Mouse (Mus musculus): ENCODE measurements around the gene Repin1. TPM values are rescaled to one million over a fixed set of nuclear protein-coding genes. Genes with fewer than 3 reads are reported as not detected.

Repin1 gene
- polyA plus RNA-seq, 1 experiment from 2014 or later = 23.4 TPM

DNA sequence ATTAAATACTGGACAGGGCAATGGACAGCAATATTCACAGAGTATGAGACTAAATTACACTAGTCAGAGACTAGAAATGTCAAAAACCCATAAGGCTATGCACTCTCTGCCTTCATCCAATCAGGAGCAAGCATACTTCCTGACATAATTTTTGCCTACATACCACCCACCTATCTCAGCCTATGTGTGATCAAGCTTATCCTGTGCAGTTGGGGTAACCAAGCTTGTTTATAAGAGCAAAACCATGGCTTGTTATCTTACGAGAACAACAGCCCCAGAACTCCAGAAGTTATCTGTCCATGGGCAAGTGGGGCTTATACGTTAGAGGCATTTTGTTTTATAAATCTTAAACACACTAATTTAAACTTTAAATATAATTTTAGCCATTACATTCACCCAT lies 41.4 kb downstream of the Repin1 start:
- no peak overlapping the region for H3K4me3 ChIP-seq (ENCODE audit: low read depth, low read length)
- WGBS = 78% methylated on average over 2 of the region's 2 CpGs
- ATAC-seq (ENCODE audit: low read depth) = no peak

DNA sequence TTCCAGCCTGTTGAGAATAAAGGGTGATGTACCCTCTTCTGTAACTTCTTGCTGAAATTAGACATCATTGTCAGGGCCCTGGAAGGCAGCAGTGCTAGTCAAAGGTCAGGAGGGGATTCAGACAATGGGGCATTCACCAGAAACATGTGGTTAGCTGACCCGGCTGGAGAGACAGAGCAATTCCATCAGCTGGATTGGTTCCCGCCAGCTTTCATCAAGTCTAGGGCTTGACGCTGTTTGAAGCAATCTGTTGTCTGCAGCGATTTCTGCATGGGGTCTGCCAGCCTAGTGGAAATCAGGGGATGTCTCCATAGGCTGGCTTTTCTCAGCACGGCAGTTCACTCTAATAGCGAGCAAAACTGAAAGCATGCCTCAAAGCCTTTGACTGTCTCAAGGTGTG lies 42.8 kb downstream of the Repin1 start:
- H3K9me3 ChIP-seq (ENCODE audit: control insufficient read depth, low read length) = no peaks in the 10 kb centered on the region
- DNase-seq (ENCODE audit: low spot score) (peak; percentile 9), ATAC-seq (ENCODE audit: low read depth) (no peak)
- no peak overlapping the region for H3K4me2 ChIP-seq (ENCODE audit: low read depth, low read length)
- no peak overlapping the region for H3K27ac ChIP-seq (replicated peaks; ENCODE audit: low read depth, low read length)
- WGBS = 40% methylated on average over 6 of the region's 6 CpGs
- no peaks in the 10 kb centered on the region for H3K4me1 ChIP-seq (ENCODE audit: control insufficient read depth, insufficient read depth, low read length)
- H3K36me3 ChIP-seq (ENCODE audit: control insufficient read depth, insufficient read depth, low read length) = no peaks in the 10 kb centered on the region
- H3K9ac ChIP-seq (ENCODE audit: low read depth, low read length) = no peak overlapping the region
- no peaks in the 10 kb centered on the region for H3K27me3 ChIP-seq (replicated peaks; ENCODE audit: control insufficient read depth, insufficient read depth, low read length)
- H3K4me3 ChIP-seq (ENCODE audit: low read depth, low read length) = no peak overlapping the region

More for the DNA sequence above, 41.4 kb downstream of the Repin1 start:
- no peaks in the 10 kb centered on the region for H3K4me1 ChIP-seq (ENCODE audit: control insufficient read depth, insufficient read depth, low read length)
- no peaks in the 10 kb centered on the region for H3K36me3 ChIP-seq (ENCODE audit: control insufficient read depth, insufficient read depth, low read length)
- DNase-seq (ENCODE audit: low spot score) = no peak
- H3K4me2 ChIP-seq (ENCODE audit: low read depth, low read length) = no peak overlapping the region
- H3K27ac ChIP-seq (replicated peaks; ENCODE audit: low read depth, low read length) = no peak overlapping the region
- 0 out of 2 replicates have a peak, but pooled peaks cover 2% of the 10 kb centered on the region for H3K27me3 ChIP-seq (replicated peaks; ENCODE audit: control insufficient read depth, insufficient read depth, low read length)
- no peak overlapping the region for H3K9ac ChIP-seq (ENCODE audit: low read depth, low read length)
- no peaks in the 10 kb centered on the region for H3K9me3 ChIP-seq (ENCODE audit: control insufficient read depth, low read length)

DNA sequence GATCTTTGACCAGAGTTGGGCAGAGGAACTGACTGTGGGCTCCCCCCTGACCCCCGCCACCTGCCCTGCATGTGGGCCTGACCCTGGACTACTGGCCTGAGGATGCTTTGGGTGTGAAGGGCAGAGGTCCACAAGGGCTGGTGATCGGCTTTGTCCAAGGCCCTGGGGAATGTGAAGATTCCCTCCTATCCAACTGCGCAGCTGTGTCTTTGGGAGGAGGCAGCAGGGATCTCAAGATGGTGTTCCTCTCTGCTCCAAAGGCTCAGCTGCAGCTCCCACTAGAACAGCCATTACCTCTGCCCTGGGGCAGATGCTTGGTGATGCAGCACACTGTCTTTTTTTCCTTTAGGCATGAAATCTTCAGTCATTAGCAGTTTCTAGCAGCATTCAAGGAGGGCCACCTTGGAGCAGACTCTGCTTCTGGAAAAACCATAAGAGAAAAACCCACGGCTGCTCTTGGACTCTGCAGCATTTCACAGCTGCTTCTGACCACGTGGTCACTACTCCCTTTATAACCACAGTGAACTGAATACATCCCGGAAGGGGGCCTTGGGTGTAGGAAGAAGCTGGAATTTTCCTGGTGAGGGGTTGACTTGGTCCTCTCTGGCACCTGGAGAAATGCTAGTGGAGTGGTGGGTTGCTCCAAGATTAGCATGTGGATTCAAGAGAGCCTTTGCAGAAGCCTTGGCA lies 44.3 kb downstream of the Repin1 start:
- no peak for DNase-seq (ENCODE audit: low spot score)
- no peak for ATAC-seq (ENCODE audit: low read depth)
- H3K4me1 ChIP-seq (ENCODE audit: control insufficient read depth, insufficient read depth, low read length) = no peaks in the 10 kb centered on the region
- H3K9me3 ChIP-seq (ENCODE audit: control insufficient read depth, low read length) = no peaks in the 10 kb centered on the region
- 59% methylated on average over 6 of the region's 6 CpGs for WGBS
- H3K4me3 ChIP-seq (ENCODE audit: low read depth, low read length) = no peak overlapping the region
- no peaks in the 10 kb centered on the region for H3K36me3 ChIP-seq (ENCODE audit: control insufficient read depth, insufficient read depth, low read length)
- H3K27me3 ChIP-seq (replicated peaks; ENCODE audit: control insufficient read depth, insufficient read depth, low read length) = no peaks in the 10 kb centered on the region
- no peak overlapping the region for H3K27ac ChIP-seq (replicated peaks; ENCODE audit: low read depth, low read length)
- H3K4me2 ChIP-seq (ENCODE audit: low read depth, low read length) = no peak overlapping the region
- H3K9ac ChIP-seq (ENCODE audit: low read depth, low read length) = no peak overlapping the region

DNA sequence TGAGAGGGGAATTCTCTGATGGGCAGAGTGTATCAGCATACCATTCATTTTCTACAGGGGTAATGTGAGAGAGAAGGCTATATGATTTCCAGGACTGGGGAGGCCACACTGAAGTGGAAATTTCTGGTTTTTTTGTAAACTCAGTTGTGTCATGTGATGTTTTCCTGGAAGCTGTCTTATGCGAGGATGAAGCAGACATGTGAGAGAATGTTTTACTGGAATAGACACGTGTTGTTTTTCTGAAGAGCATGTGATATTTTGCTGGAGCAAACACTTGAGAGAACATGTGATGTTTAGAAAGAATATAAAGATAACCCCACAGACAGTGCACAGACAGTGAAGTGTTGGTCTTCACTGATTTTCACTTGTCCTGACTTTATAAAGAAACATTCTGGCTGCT lies 44.9 kb downstream of the Repin1 start:
- ATAC-seq (ENCODE audit: low read depth) (no peak), DNase-seq (ENCODE audit: low spot score) (no peak)
- no peaks in the 10 kb centered on the region for H3K27me3 ChIP-seq (replicated peaks; ENCODE audit: control insufficient read depth, insufficient read depth, low read length)

DNA sequence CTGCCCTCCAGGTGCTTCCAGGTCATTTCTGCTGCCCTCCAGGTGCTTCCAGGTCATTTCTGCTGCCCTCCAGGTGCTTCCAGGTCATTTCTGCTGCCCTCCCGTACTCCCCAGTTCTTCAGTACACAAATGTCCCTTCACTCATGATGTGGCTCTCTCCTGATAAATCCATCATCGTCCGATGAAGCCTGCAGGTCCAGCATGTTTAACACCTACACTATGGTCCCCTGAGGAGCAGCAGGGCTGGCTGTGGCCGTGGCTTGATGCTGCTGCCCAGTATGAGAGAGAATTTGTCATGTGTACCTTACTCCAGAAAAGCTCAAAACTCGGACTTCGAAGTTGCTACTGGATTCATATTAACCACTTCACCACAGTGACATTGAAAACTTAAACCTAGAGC lies 47.7 kb downstream of the Repin1 start:
- no peak for ATAC-seq (ENCODE audit: low read depth)
- H3K4me2 ChIP-seq (ENCODE audit: low read depth, low read length) = no peak overlapping the region
- no peaks in the 10 kb centered on the region for H3K27me3 ChIP-seq (replicated peaks; ENCODE audit: control insufficient read depth, insufficient read depth, low read length)
- H3K4me1 ChIP-seq (ENCODE audit: control insufficient read depth, insufficient read depth, low read length) = no peaks in the 10 kb centered on the region
- H3K27ac ChIP-seq (replicated peaks; ENCODE audit: low read depth, low read length) = no peak overlapping the region
- no peak for DNase-seq (ENCODE audit: low spot score)
- H3K4me3 ChIP-seq (ENCODE audit: low read depth, low read length) = no peak overlapping the region
- WGBS = 67% methylated on average over 6 of the region's 6 CpGs
- no peaks in the 10 kb centered on the region for H3K36me3 ChIP-seq (ENCODE audit: control insufficient read depth, insufficient read depth, low read length)
- H3K9me3 ChIP-seq (ENCODE audit: control insufficient read depth, low read length) = no peaks in the 10 kb centered on the region
- H3K9ac ChIP-seq (ENCODE audit: low read depth, low read length) = no peak overlapping the region

More for the DNA sequence above, 44.9 kb downstream of the Repin1 start:
- WGBS = 80% methylated on average over 2 of the region's 2 CpGs
- H3K36me3 ChIP-seq (ENCODE audit: control insufficient read depth, insufficient read depth, low read length) = no peaks in the 10 kb centered on the region
- H3K4me1 ChIP-seq (ENCODE audit: control insufficient read depth, insufficient read depth, low read length) = no peaks in the 10 kb centered on the region
- no peak overlapping the region for H3K9ac ChIP-seq (ENCODE audit: low read depth, low read length)
- no peaks in the 10 kb centered on the region for H3K9me3 ChIP-seq (ENCODE audit: control insufficient read depth, low read length)
- H3K4me3 ChIP-seq (ENCODE audit: low read depth, low read length) = no peak overlapping the region
- H3K4me2 ChIP-seq (ENCODE audit: low read depth, low read length) = no peak overlapping the region
- no peak overlapping the region for H3K27ac ChIP-seq (replicated peaks; ENCODE audit: low read depth, low read length)

DNA sequence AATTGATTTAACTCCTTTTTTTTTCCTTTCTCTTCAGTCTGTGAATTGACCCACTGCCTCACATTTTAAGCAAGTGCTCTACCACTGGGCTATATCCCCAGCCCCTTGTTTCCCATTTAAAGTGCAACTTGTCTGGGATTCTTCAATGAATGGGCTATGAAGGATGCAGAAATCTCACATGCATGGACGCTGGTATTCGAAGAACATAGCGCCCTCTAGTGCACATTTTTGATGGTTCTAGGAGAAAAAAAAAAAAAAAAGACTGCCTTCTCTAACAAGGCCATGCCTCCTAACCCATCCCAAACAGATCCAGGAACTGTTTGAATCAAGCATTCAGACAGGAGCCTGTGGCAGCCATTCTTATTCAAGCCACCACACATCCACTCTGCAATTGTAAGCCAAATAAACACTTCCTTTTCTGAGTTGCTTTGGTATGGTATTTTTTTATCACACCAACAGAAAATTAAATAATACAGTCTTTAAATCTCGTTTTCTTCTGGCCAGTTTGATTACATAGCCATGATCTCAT lies 49.1 kb downstream of the Repin1 start:
- no peak overlapping the region for H3K4me3 ChIP-seq (ENCODE audit: low read depth, low read length)
- H3K9ac ChIP-seq (ENCODE audit: low read depth, low read length) = no peak overlapping the region
- H3K27me3 ChIP-seq (replicated peaks; ENCODE audit: control insufficient read depth, insufficient read depth, low read length) = no peaks in the 10 kb centered on the region
- H3K36me3 ChIP-seq (ENCODE audit: control insufficient read depth, insufficient read depth, low read length) = no peaks in the 10 kb centered on the region
- DNase-seq (ENCODE audit: low spot score) = peak; percentile 83
- no peak overlapping the region for H3K4me2 ChIP-seq (ENCODE audit: low read depth, low read length)
- 18% methylated on average over 4 of the region's 4 CpGs for WGBS
- no peaks in the 10 kb centered on the region for H3K4me1 ChIP-seq (ENCODE audit: control insufficient read depth, insufficient read depth, low read length)
- no peak overlapping the region for H3K27ac ChIP-seq (replicated peaks; ENCODE audit: low read depth, low read length)
- ATAC-seq (ENCODE audit: low read depth) = no peak
- no peaks in the 10 kb centered on the region for H3K9me3 ChIP-seq (ENCODE audit: control insufficient read depth, low read length)

DNA sequence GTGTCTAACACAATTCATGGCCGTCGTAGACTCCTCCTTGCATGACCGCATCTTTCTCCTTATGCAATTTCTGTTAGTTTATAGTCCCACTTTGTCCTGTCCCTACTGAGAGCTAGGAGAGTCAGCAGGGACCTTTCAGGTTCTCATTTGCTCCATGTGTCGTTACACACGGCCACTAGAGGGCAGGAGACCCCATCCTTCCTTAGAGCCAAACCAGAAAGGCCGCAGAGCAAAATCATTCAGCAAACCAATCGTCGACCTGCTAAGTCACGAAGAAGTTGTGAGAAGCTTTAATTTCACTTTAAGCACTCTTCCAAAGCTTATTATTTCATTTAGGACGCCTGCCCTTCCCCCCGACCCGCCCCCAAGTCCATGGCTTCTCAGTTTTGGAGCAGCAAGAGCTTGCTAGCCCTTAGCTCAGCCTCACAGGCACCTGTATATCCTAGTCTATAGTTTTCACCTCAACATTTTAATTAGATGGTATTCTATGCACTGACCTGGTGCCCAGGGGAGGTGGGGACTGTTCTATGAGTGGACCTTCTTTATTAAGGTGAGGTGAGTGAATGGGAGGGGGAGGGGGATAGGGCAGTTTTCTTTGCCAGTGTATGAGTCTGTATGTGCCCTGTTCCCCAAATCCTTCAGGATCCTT lies 52.1 kb downstream of the Repin1 start:
- Histone ChIP-seq H3K4me1 (ENCODE audit: control insufficient read depth, insufficient read depth, low read length) (no peaks in the 10 kb centered on the region), H3K4me3 (ENCODE audit: low read depth, low read length) (no peak overlapping the region), H3K27me3 (replicated peaks; ENCODE audit: control insufficient read depth, insufficient read depth, low read length) (no peaks in the 10 kb centered on the region), H3K4me2 (ENCODE audit: low read depth, low read length) (no peak overlapping the region), H3K9ac (ENCODE audit: low read depth, low read length) (no peak overlapping the region), H3K27ac (replicated peaks; ENCODE audit: low read depth, low read length) (no peak overlapping the region), H3K9me3 (ENCODE audit: control insufficient read depth, low read length) (no peaks in the 10 kb centered on the region), H3K36me3 (ENCODE audit: control insufficient read depth, insufficient read depth, low read length) (no peaks in the 10 kb centered on the region)
- 14% methylated on average over 12 of the region's 12 CpGs for WGBS
- ATAC-seq (ENCODE audit: low read depth) (0 out of 2 replicates have a peak, but pooled peaks have one; percentile 18), DNase-seq (ENCODE audit: low spot score) (peak; percentile 73)

DNA sequence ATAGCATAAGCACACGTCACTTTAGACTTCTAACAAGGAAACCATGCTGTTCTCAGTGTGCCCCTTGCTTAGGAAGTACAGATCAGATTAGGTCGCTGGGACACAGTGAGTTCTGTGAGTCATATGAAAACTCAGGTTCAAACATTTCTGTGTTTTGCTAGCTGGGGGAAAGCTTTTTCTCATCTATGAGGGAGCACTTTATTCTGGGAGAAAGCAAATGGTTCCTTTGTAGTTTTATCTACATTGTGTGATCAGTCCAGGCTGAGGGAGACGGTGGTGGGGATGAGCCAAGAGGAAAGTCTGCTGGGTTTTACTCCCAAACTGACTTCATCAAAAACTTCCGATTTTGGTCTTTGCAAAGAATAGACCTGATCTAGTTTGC lies 52.6 kb downstream of the Repin1 start:
- Histone ChIP-seq H3K9ac (ENCODE audit: low read depth, low read length) (no peak overlapping the region), H3K4me3 (ENCODE audit: low read depth, low read length) (no peak overlapping the region), H3K27me3 (replicated peaks; ENCODE audit: control insufficient read depth, insufficient read depth, low read length) (no peaks in the 10 kb centered on the region), H3K36me3 (ENCODE audit: control insufficient read depth, insufficient read depth, low read length) (no peaks in the 10 kb centered on the region), H3K9me3 (ENCODE audit: control insufficient read depth, low read length) (no peaks in the 10 kb centered on the region), H3K4me2 (ENCODE audit: low read depth, low read length) (no peak overlapping the region), H3K4me1 (ENCODE audit: control insufficient read depth, insufficient read depth, low read length) (no peaks in the 10 kb centered on the region), H3K27ac (replicated peaks; ENCODE audit: low read depth, low read length) (no peak overlapping the region)
- 78% methylated on average over 4 of the region's 4 CpGs for WGBS
- ATAC-seq (ENCODE audit: low read depth) (no peak), DNase-seq (ENCODE audit: low spot score) (no peak)

DNA sequence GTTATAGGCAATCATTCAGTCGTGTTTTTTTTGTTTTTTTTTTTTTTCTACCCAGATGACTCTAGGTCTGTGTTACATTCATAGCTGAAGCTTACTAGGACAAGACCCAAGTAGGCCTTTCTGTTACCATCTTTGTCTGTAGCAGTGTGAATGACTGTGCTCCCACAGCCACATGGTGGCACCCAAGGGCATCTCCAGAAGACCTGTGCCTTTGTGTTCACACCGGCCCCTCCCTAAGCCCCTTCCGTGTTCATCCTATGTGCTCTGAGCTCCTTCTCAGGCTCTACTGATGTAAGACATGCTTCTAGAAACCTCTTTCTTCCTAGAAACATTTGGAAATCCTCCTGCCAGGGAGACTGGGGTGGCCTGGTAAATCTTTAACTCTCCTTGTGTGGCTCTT lies 53.3 kb downstream of the Repin1 start, which contains the start of gene Gimap8:
Gimap8 (plus strand) TSS at position 240 of the 400 bp plus-strand sequence.
- Histone ChIP-seq H3K4me1 (ENCODE audit: control insufficient read depth, insufficient read depth, low read length) (no peaks in the 10 kb centered on the region), H3K9ac (ENCODE audit: low read depth, low read length) (no peak within 1 kb of the TSS), H3K4me3 (ENCODE audit: low read depth, low read length) (no peak within 1 kb of the TSS), H3K27me3 (replicated peaks; ENCODE audit: control insufficient read depth, insufficient read depth, low read length) (no peaks in the 10 kb centered on the region), H3K4me2 (ENCODE audit: low read depth, low read length) (no peak within 1 kb of the TSS), H3K27ac (replicated peaks; ENCODE audit: low read depth, low read length) (no peak within 1 kb of the TSS), H3K36me3 (ENCODE audit: control insufficient read depth, insufficient read depth, low read length) (no peaks in the 10 kb centered on the region), H3K9me3 (ENCODE audit: control insufficient read depth, low read length) (no peaks in the 10 kb centered on the region)
- no peak for ATAC-seq (ENCODE audit: low read depth)
- peak; percentile 55 for DNase-seq (ENCODE audit: low spot score)
- 49% methylated on average over 3 of the region's 3 CpGs for WGBS
